Mouse (Mus musculus) heart, postnatal 0 days (tissue): ENCODE data around the gene Cbx2. TPM values are rescaled to one million over a fixed set of nuclear protein-coding genes. Genes with fewer than 3 reads are reported as not detected.

ENCODE experiments used
- ATAC-seq: fragments of 200-750 bp; cut with Nextera tagmentation; 2 replicates; pipeline ENCODE4 v1.8.0; 2017; ENCODE audit warnings: low read depth, moderate number of reproducible peaks, moderate library complexity; ENCODE audit not compliant: insufficient read depth
- DNase-seq: peaks from one replicate; pipeline ENCODE4 v3.0.0-alpha.2; 2016; ENCODE audit warnings: low spot score
- H3K27ac ChIP-seq: fragments of 300-500 bp; sonication (generic); 2 replicates; pipeline ENCODE4 v1.5.1; 2014; ENCODE audit warnings: low read depth, mild to moderate bottlenecking
- H3K27me3 ChIP-seq: fragments of 300-500 bp; sonication (generic); 2 replicates; pipeline ENCODE4 v1.6.1; 2014; ENCODE audit warnings: low read length, mixed read lengths; ENCODE audit not compliant: control insufficient read depth, insufficient read depth
- H3K36me3 ChIP-seq: fragments of 300-500 bp; sonication (generic); replicated peaks from 2 replicates; pipeline ENCODE4 v1.6.1; 2014; ENCODE audit warnings: low read length, mixed read lengths; ENCODE audit not compliant: control insufficient read depth, insufficient read depth
- H3K4me1 ChIP-seq: fragments of 300-500 bp; sonication (generic); 2 replicates; pipeline ENCODE4 v1.6.1; 2014; ENCODE audit warnings: antibody characterized with exemption; ENCODE audit not compliant: control insufficient read depth, insufficient read depth
- H3K4me2 ChIP-seq: fragments of 300-500 bp; sonication (generic); 2 replicates; pipeline ENCODE4 v1.6.1; 2014; ENCODE audit warnings: low read depth, mild to moderate bottlenecking, low read length, moderate library complexity
- H3K4me3 ChIP-seq: fragments of 300-500 bp; sonication (generic); 2 replicates; pipeline ENCODE4 v1.5.1; 2014; ENCODE audit warnings: low read depth, low read length
- H3K9ac ChIP-seq: fragments of 300-500 bp; sonication (generic); replicated peaks from 2 replicates; pipeline ENCODE4 v1.6.1; 2014; ENCODE audit warnings: low read depth, low read length, mixed read lengths
- H3K9me3 ChIP-seq: fragments of 300-500 bp; sonication (generic); replicated peaks from 2 replicates; pipeline ENCODE4 v1.6.1; 2016; ENCODE audit warnings: low read length; ENCODE audit not compliant: control insufficient read depth
- CTCF ChIP-seq: IDR thresholded peaks from 2 replicates; pipeline ENCODE4 v1.5.1; 2016; ENCODE audit warnings: antibody characterized with exemption, control low read depth, low read depth
- EP300 ChIP-seq: IDR thresholded peaks from 2 replicates; pipeline ENCODE4 v1.6.1; 2016; ENCODE audit warnings: antibody characterized with exemption, low read depth
- WGBS: fragments of 180-500 bp; shearing (Covaris S2); extraction: QIAGEN DNeasy Blood & Tissue Kit; methylation state at CpG from one replicate; pipeline ENCODE4 v1.1.7; 2014; 5-methylcytosine and 5-hydroxymethylcytosine counted together
- polyA plus RNA-seq: library from polyadenylated mRNA; unstranded; fragments of >200 nt; fragmentation: Nextera tagmentation; extraction: Ambion mirVana; gene quantifications from 2 replicates; pipeline ENCODE4 v1.2.1, GENCODE M21; 2015
- total RNA-seq: library from RNA; depleted of rRNA; stranded (reverse); fragments of >200 nt; gene quantifications from 2 replicates; pipeline ENCODE4 v1.2.3, GENCODE M21; 2014; ENCODE audit warnings: low replicate concordance

Cbx2 gene
- total and polyA plus RNA-seq, 2 experiments from 2014 or later, result 1.8 to 5.8 TPM

DNA sequence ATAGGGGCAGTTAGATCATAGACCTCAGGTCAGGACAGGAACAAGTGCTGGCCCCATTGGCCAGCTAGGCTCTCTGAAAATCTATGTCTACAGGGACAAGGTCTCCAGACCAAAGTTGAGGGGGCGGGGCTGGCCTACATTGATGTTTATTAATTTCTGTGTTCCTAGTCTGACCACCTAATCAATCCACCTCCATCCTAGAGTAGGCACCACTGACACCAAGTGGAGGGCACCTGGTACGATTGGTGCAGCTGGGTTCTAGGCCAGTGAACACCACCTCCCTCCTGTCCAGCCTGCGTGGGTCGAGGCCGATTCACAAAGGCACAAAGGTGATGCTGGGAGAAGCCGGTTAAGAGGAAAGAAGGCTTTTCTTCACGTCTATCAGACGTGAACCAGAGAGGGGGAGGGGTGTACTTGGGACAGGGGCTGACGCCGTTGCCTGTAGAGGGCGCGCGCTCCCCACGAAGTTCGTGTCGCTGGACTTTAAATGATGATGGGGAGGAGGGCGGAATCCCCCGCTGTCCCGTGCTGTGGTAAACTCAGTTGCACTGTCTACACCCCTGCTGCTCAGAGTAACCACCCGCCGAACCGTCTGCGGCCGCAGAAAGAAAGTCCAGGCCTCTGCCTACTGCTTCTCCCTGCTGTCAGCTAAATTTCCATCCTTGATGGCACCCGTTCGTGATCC is 11.3 kb downstream of the Cbx2 start:
- Histone ChIP-seq H3K4me3 (peak overlapping the region; percentile 32), H3K27me3 (peaks cover 48% of the 10 kb centered on the region), H3K27ac (no peak overlapping the region), H3K36me3 (peaks cover 14% of the 10 kb centered on the region), H3K4me1 (peaks cover 10% of the 10 kb centered on the region), H3K9ac (no peak overlapping the region), H3K4me2 (peak overlapping the region; percentile 55), H3K9me3 (no peaks in the 10 kb centered on the region)
- WGBS, result 2% methylated on average over 26 of the region's 26 CpGs
- no peak for TF ChIP-seq EP300
- TF ChIP-seq CTCF, result peak; percentile 83
- peak; percentile 73 for DNase-seq
- ATAC-seq, result peak; percentile 71; the same call in 1 of the 2 replicates

DNA sequence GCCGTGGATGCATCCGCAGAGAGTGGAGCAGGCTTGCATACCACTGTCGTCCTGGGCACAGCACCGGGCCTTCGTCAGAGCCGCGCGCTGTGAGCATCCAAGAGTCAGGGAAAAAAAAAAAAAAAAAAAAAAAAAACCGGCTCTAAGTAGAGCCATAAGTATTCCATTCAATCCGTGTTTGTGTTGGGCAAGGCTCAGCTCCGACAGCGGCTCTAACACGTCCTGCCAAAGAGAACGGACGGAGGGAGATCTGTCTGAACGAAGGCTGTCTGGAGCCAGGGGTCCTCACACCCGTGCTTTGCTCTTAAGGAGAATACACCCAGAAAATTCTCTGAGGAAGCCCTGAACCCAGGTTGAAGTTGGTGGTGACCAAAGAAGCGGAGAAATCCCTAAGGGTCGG is 11.9 kb downstream of the Cbx2 start:
- no peak for DNase-seq
- Histone ChIP-seq H3K4me1 (peaks cover 10% of the 10 kb centered on the region), H3K27me3 (peaks cover 48% of the 10 kb centered on the region), H3K36me3 (peaks cover 12% of the 10 kb centered on the region), H3K4me3 (peak overlapping the region; percentile 32), H3K4me2 (peak overlapping the region; percentile 55), H3K9ac (no peak overlapping the region), H3K27ac (no peak overlapping the region), H3K9me3 (no peaks in the 10 kb centered on the region)
- no peak; the same call in 1 of the 2 replicates for ATAC-seq
- WGBS, result 5% methylated on average over 19 of the region's 19 CpGs
- TF ChIP-seq EP300 (no peak), CTCF (no peak)

DNA sequence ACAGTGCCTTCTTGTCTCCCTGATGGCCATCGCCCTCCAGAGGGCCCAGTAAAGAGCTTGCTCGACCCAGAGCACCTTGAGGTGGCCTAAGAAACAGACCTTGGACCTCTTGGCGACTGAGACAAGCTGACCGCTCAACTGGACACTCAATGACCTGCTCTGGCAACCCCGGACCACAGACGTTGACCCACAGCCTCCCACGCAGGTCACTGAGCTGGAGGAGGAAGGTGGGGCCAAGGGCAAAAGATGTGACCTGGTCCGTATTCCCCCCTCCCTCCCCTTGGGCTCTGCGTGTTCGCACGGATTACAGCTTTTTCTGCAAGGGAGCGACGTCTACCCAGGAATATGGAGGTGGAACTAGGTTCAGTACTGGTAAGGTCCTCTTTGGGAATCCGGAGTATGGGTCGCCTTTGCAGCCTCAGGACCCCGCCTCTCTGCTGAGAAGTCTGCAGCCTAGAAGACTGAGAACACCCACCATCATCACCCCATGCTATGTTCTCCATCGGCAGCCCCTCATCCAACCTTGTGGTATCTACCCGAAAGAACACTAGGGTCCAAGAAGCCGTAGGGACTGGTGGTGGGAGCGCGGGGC is 12.4 kb downstream of the Cbx2 start:
- no peak overlapping the region for H3K4me2 ChIP-seq
- DNase-seq, result no peak
- peaks cover 8% of the 10 kb centered on the region for H3K36me3 ChIP-seq
- no peak overlapping the region for H3K9ac ChIP-seq
- H3K27me3 ChIP-seq, result peaks cover 48% of the 10 kb centered on the region
- WGBS, result 4% methylated on average over 21 of the region's 21 CpGs
- TF ChIP-seq EP300 (no peak), CTCF (no peak)
- no peak overlapping the region for H3K27ac ChIP-seq
- no peak for ATAC-seq
- peaks cover 16% of the 10 kb centered on the region for H3K4me1 ChIP-seq
- H3K9me3 ChIP-seq, result no peaks in the 10 kb centered on the region
- no peak overlapping the region for H3K4me3 ChIP-seq

DNA sequence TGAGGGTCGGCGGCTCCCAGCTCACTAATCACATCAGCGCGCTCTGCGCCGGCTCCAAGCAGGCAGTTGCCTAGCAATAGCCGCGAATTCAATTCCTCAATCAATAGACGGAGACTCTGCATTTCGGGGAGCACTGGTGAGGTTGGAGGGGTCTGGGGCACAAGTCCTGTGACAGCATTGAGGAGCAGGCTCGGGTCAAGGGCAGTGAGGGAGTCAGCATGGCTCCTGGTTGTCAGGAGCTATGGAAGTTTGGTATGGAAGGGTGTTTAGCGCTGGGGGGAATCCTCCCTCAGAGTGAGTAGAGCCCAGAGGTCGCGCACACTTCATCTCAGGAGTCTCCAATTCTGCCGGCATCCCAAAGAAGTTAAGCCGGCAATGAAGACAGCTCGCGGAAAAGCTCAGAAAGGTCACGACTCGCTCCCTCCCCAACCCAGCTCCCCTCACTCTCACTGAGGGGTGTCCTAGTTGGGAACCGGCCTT is 13.0 kb downstream of the Cbx2 start:
- Histone ChIP-seq H3K27me3 (peaks cover 48% of the 10 kb centered on the region), H3K36me3 (peaks cover 8% of the 10 kb centered on the region), H3K9ac (no peak overlapping the region), H3K4me2 (no peak overlapping the region), H3K4me3 (no peak overlapping the region), H3K27ac (no peak overlapping the region), H3K4me1 (peaks cover 18% of the 10 kb centered on the region), H3K9me3 (no peaks in the 10 kb centered on the region)
- DNase-seq (no peak), ATAC-seq (no peak)
- TF ChIP-seq EP300 (no peak), CTCF (no peak)
- 9% methylated on average over 21 of the region's 21 CpGs for WGBS

DNA sequence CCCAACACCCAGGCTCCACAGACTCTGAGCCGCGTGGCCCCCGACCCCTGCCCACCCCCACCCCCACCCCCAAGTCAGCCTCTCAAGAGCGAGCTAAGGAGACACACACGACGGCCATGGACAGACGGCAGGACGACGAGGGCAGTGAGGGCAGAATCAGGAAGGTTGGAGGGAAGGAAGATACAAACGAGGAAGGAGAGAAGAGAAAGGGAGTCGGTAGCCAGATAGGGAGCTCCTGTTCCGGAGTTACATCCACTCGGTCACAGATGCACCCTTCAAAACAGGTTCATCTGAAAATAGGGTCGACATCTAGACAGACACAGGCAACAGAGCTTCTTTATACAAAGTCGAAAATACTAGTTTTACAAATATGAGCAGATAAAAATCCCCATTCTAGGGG is 13.7 kb downstream of the Cbx2 start:
- Histone ChIP-seq H3K4me1 (peaks cover 18% of the 10 kb centered on the region), H3K4me3 (peak overlapping the region; percentile 48), H3K4me2 (peak overlapping the region; percentile 72; the same call in 1 of the 2 replicates), H3K9ac (no peak overlapping the region), H3K9me3 (no peaks in the 10 kb centered on the region), H3K36me3 (peaks cover 8% of the 10 kb centered on the region), H3K27ac (no peak overlapping the region), H3K27me3 (peaks cover 50% of the 10 kb centered on the region)
- ATAC-seq, result no peak
- no peak for TF ChIP-seq CTCF
- TF ChIP-seq EP300, result no peak
- DNase-seq, result no peak
- 16% methylated on average over 15 of the region's 15 CpGs for WGBS
